Mouse (Mus musculus): ENCODE data around the gene Polr2b.

Gene Polr2b

DNA sequence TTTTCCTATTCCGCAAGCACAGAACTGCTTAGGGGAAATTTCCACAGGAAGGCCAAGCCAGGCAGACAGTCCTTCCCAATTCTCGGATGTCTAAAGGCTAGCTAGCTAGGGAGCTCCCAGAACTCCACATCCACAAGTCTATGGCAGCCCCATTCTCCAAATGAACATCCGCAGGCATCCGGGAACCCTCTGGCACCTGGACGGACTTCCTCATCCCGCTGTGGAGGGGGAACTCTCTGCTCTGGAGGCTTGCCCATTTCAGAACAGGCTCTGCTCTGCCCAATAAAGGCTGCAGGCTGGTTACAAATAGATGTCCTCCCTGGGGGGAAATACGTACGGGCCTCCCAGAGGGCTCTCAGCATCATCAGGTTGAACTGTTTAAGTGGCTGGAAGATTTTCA lies 56.4 kb downstream of the Polr2b start:
- DNase-seq = no peak

DNA sequence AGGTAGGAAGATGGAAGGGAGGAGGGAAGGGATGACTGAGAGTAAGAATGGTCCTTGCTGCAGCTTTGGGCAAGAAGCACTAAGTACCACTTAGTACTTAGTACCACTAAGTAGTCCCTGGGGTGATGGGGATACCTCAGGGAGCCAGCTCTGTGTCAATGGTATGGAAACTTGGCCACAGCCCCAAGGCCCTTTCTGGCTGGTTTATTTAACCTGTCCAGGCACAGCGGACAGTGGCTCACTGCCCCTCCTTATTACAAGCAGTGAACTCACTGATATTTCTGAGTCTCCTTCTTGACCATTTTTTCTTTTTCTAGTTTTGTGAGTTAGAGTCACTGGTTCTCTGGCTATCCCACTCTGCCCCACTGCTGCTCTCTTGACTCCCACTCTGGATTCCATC lies 57.2 kb downstream of the Polr2b start:
- DNase-seq = no peak

DNA sequence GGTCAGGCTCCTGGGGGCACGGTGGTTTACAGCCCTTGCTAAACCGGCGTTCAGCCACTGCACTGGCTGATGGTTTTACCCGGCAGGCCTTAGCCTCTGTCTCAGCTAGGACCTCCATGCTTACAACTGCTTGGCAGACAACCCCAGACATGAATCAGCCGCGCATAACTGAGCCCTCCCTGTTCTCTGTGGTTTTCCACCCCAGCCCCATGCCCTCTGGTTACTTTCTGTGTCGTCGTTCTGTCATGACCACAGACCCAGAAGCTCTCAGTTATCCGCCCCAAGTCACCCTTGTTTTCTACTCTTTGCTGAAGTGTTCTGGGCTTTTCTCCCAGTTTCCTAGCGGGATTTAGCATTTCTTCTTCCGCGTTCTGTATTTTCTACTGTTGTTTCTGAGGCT lies 57.7 kb downstream of the Polr2b start:
- no peak for DNase-seq

DNA sequence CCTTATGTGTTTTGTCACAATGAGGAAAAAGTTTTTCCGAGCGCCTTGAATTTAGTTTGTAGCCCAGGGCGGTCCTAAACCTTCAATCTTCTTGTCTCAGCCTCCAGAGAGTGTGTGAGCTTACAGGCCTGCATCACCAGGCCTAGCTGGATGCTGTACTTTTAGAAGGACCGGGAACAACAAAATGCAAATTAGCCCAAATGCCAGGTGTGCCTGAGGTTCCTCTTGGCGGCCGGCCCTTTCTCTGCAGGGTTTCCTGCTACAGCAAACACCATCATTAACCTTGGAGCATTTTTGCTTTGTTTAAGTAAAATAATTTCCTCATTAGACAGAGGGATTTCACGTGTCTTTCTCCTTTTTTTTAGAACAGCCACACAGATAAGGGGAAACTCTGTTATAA lies 58.2 kb downstream of the Polr2b start:
- DNase-seq = no peak

DNA sequence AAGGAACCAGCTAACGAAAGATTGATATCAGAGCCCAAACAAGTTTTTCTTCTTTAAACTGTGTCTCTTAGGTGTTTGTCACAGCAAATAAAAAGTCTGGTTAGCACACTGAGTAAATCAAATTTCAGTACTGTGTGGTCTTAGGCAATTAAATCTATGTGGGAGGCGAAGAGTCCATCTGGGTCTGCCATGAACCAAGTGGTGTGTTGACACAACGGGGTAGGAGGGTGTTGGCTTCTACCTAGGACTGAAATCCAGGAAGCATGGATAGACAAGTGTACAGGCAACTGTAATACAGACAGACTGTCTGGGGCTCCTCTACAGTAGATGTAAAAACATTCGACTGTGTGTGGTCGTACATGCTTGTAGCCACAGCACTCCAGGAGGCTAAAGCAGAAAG lies 59.4 kb downstream of the Polr2b start:
- DNase-seq = no peak

DNA sequence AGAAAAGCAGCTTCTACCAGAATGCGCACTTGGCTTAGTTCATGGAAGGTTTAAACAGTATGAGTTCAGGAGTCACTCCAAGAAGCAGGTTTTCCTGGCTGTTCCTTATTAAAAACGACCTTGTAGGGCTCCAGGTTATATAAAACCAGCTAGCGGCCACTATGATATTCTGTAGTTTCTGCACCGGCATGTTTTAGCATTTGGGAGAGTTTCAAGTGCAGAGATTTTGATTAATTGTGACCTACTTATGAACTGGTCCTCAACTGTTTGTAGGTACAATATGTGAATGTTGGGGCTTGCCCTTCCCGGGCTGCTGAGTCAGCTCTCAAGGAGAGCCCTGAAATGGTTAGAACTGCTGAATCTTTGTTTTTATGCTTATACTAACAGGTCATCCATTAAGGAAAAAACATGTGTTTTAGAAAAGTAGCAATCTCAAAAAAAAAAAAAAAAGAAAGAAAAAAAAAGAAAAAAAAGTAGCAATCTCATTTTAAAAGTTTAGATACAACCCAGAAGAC lies 60.5 kb downstream of the Polr2b start:
- DNase-seq = no peak

DNA sequence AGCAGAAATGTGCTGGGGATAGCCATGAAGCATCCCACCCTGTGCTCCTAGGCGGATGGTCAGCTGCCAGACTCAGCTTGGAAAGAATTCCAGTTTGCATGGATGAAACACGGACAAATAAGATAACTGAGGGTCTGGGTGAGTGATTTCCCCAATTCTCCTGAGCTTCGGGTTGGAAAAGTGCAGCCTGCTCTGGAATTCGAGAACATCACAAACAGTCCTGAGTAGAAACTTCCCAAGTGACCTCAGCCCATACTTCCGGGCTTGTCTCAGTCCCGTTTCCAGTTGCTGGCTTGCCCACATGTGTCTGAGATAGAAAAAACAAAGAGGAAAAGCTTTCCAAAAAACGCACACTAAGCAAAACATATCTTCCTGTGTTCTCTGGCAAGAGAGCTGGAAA lies 62.3 kb downstream of the Polr2b start:
- DNase-seq = no peak

DNA sequence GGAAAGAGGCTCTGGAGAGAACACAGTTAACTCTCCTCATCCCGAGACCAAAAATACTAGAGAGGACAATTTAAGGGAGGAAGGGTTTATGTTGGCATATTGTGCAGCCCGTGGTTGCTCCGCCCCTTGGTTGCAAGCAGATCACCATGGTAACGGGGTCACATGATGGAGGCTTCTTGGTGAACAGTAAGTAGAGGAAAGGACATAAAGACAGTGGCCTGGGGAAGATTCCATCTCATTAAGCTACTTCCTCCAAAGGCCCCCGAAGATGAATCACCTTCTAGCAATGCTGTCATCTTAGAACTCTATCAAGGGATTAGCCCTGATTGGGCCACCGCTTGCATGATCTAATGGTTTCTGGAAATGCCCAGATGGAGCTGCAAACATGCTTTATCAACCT lies 62.8 kb downstream of the Polr2b start:
- DNase-seq = no peak

DNA sequence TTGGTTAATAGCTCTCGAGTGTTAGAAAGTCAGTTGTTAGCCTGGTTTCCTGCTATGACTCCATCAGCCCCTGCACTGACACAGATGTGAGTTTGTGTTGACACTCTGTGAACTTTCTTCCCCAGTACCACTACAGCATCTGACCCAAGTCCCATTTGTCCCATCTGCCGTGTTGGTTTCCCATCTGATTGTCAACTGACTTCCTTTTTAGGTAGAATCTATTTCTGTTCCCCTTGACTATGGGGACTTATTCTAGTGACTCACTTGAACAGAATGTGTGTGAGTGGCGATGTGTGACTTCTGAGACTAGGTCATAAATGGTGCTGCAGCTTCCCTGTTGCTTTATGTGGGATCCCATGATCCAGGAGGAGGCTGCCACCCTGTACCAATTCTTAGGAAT lies 65.0 kb downstream of the Polr2b start:
- no peak for DNase-seq

DNA sequence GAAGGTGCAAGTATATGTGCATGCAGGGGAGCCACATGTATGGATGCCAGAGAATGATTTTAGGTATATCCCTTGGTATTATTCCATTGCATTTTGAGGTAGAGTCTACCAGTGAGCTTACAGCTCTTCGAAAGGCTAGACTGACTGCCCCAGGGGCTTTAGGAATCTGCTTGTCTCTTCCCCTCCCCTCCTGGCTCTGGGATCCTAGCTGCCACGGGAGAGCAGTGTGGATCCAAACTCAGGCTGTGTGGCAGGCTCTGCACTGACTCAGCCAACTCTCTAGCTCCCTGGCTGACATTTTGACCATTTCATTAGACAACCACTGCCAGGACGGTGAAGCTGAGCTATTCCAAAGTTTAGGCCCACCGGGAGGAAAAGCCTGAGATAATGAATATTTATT lies 65.6 kb downstream of the Polr2b start:
- no peak for DNase-seq

DNA sequence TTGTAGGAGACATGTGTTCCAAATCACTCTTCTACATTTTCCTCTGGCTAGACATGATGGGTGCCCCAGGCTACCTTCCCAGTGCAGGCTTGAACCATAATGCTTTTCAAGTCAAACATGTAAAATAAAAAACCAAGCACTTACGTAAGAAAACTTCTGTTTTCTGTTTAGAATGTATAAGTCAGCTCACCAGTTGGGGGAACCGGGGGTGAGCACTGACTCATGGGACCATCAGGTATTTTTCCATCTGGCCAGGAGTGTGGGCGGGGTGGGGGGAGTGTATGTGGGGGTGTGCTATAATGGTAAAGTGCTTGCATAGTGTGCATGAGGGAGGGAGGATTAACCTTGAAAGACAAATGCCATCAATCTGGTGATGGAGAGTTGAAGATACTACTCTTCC lies 68.1 kb downstream of the Polr2b start:
- DNase-seq = no peak

DNA sequence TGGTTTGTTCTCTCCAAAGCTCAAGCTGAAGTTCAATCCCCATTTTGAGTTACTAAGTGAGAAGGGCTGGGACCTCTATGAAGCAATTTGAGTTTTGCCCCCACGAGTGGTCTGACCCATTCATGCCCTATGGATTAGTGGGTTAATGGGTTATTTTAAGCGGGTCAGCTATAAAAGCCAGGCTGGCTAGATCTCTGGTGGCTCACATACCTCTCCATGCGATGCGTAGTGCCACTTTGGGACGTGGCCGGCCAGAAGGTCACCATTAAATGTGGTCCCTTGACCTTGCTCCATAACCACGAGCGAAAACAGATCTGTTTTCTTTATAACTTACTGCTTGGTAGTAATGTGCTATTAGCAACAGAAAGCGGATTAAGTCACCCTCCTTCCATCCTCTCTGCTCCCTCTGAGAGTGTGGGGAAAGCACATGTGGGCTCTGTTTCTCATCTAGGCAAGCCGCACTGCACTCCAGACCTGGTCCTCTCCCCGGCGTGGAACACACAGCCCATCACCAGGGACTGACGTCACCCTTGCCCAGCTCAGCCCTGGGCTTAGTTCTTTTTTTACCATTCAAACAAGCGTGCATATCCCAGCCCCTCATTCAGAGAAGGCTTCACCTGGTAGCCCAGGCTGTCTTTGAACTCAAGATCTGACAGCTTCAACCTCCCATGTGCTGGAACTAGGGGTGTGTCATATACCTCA lies 69.6 kb downstream of the Polr2b start:
- no peak for DNase-seq

DNA sequence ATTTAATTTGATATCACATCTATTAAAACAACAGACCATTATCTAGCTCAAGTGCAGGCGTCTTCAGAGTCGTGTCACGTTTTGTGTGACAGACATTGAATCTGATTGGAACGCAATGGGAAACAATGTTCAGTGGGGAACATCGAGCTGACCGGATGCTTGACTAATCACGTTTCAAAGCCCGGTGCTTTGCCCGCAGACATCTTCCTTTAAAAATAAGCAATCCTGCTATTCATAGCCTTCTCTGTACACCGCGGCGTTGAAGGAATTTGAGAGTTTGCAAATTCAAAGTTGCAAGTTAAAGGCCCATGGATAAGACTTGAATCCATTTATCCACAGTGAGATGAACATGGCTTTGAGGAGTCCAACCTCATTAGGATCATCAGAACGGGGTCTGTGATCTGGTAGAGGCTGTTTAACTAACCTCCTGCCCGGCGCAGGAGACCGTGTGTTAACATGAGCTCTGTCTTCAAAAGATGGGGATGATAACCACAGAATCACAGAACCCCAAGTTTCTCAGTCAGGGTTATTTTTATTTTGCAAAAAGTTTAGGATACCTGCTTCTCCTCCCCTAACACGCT lies 70.5 kb downstream of the Polr2b start:
- DNase-seq = no peak

DNA sequence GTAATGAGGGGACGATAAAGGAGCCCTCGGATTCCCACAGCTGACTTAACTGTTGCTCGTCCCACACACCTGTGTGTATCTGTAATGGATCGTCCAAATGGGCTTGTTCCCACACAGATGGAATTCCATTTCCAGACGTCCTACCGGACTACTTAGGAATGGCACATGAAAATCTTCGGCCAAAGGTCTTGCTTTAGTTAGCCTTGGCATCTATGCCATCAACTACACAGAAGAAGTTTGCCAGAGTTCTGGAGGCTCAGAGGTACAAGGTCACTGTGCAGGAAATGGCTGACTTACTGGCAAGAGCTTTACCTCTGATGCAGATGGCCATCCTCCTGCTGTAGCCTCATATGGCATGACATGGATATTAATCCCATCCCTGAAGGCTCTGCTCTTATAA lies 71.3 kb downstream of the Polr2b start:
- DNase-seq = no peak

DNA sequence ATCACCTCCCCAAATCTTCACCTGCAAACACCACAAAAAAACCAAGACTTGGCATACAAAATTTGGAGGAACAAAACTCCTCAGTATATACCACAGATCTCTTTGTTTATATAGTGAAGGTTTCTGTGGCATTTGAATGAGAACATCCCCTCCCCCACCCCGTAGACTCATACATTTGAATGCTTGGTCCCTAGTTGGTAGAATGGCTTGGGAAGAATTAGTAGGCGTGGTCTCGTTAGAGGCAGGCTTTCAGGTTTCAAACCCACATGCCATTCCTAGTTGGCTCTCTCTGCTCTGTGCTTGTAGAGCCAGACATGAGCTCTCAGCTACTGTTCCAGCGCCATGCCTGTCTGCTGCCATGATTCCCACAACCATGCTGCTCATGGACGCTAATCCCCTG lies 71.7 kb downstream of the Polr2b start:
- DNase-seq = no peak

DNA sequence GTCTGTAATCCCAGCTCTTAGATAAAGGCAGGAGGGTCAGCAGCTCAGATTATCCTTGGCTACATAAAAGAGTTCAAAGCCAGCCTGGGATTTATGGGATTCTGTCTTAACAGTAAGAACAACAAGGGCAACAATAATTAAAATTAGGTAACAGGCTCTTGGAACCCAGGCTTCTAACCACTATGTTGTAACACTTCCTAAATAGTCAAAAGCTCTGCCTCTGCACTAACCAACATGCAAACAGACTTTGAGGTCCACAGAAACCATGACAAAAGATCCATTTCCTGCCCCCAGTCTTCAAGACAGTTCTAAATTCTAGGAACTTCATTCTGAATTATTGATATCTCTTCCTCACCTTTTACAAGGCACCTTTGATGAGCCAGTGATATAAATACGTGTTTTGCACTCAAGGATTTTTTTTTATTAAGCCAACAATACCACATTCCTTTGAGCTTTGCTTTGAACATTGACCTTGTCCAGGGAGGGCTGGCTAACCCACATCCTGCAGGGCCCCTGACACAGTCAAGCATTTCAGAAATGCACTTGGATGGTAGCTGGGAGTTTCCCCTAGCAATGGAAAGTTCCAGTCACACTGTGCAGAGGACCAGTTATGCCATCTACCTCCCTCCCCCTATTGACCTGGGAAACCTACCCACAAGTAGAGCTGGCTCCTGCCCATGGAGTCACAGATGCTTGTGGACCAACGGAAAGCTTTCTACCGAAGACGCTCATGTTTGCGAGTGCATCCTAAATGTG lies 74.0 kb downstream of the Polr2b start:
- no peak for DNase-seq

DNA sequence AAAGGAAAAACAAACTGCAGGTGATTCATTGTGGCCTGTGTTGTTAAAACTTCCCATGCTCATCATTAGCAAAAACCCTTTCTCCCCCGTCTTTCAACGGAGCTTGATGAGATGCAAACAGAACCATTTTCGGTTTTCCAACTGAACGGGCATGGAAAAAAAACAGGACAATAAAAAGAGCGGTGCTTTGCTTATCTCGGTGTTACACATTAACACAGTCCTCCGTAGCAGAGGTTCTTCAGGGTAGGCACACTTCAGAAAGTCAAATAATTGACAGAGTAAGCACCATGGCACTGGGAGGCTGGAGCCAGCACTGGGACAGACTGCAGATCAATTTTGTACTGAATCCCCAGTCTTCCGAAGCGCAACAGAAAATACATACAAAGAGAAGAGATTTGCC lies 74.8 kb downstream of the Polr2b start:
- DNase-seq = no peak

DNA sequence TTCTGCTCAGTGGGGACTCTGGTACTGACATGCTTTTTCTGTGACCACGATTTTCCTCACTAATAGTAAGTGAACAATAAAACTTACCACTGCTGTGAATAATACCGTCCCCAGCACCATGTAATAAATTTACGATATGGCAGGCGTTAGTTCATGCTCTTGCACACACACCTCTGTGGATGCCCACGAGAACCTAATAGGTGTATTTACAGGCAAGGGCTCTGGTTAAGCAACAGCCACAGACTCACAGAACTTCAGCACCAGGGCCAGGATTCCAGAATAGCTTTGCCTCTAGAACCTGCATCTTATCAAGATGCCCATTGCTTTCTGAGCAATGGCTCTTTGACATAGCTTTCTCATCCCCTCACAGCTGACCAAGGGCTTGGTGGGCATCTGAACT lies 75.3 kb downstream of the Polr2b start:
- no peak for DNase-seq

DNA sequence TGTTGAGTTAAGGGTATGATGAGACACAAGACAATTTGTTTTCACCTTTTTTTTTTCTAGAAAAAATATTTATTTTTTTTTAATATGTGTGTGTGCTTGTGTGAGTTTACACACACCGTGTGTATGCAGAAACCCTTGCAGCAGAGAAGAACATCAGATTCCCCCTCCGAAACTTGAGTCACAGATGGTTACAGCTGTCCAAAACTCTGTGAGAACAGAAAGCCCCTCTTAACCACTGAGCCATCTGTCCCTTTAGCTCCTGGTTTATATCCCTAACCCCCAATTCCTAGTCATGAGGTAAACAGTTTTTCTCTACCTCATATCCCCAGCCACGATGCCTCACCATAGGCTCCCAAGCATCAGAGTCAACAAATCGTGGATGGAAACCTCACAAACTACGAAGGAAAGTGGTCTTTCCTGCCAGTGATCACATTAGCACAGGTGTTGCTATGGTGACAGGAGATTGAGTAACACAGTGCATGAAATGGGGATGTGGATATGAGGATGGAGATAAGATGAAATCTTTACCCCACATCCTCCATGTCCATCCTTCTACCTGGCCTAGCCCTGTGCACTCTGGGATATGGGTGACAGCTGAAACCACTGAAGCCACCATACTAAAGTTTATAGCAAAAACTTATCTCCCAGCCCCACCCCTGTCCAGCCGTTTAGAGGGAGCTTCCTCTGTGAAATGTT lies 76.1 kb downstream of the Polr2b start:
- no peak for DNase-seq

DNA sequence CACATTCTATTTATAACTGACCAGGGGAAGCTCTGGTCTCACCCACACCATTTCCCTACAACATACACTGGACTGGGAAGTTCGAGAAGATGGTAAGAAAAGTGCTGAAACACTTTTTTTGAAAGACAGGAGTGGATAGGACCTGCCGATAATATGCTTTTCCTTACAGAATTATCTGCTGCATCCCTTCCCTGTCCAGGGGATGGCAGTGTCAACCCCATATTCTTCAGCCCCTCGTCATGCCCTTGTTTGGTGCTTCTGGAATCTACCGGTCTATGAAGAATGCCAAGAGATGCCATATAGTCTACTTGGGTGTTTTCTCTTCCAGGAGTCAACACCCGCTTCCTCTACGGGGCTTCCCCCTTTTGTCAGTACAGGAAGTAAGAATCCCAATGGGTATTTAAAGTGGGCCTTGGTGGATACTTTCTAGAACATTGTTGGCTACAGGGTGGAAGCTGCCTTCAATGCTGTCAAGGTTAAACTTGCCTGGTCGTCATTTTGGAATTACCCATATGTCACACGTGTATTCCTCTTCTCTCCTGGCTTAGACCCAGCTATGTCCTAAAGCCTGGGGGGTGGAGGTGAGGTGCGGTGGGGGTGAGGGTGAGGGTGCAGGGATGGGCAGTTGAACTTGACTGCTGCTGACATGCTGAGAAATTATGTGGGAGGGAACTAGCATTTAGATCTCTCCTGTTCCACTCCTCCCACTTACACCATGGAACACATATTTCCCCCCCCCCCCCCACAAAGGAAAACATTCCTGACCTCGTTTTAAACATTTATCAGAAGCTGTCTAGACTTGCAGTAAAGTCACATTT lies 76.9 kb downstream of the Polr2b start:
- DNase-seq = no peak

DNA sequence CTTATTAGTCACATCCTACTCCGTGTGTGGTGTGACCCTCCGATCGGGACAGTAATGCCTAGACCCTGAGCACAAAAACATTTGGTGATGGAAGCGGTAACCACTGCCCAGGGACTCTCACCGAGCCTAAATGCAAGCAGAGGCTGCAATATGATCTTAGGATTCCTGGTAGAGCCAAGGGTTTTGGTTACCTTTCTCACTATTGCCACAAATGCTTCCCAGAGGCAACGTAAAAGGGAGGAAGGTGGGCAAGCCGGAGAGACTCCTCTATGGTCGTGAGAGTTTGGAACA lies 77.4 kb downstream of the Polr2b start:
- no peak for DNase-seq

DNA sequence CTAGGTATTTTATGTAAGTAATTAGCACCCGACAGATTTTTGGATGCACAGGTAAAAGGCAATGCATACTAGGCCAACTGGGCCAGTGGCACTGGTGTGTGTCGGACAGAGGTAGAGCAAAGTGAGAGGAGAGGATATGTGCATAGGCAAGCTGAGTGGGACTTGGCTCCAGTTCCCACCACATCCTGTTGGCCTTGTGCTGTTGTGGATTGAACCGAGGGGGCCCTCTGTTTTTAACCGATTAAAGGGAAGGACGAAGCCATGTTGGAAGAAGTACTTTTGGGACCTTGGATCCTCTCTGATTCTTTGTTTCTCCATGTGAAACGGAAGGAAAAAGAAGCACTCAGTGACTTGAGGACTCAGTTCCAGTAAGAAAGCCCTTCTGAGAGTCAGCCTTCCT lies 78.4 kb downstream of the Polr2b start:
- no peak for DNase-seq

DNA sequence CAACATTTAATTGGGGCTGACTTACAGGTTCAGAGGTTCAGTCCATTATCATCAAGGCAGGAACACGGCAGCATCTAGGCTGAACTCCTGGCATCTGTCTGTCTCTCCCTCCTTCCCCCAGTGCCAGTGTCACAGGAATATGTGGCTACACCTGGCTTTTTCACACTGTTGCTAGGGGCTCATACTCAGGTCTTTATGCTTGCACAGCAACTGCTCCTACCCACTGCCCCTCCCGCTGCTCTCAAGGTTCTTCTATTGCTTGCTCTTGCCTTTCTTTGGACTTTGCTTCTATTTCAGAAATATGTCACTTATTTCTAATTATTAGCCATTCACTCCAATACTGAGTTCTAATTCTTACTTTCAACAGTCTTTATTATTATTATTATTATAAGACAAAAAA lies 80.3 kb downstream of the Polr2b start:
- DNase-seq = no peak
